Mouse (Mus musculus) ovary, postnatal 36 days (tissue): ENCODE measurements around the gene Lrfn3.
A peak's percentile ranks its signal among the peaks of the same experiment; 100 is the strongest.

ENCODE experiments used
- DNase-seq: peaks from one replicate; pipeline ENCODE4 v3.0.0; 2022; ENCODE audit warnings: low spot score, mixed read lengths

Lrfn3 gene

DNA sequence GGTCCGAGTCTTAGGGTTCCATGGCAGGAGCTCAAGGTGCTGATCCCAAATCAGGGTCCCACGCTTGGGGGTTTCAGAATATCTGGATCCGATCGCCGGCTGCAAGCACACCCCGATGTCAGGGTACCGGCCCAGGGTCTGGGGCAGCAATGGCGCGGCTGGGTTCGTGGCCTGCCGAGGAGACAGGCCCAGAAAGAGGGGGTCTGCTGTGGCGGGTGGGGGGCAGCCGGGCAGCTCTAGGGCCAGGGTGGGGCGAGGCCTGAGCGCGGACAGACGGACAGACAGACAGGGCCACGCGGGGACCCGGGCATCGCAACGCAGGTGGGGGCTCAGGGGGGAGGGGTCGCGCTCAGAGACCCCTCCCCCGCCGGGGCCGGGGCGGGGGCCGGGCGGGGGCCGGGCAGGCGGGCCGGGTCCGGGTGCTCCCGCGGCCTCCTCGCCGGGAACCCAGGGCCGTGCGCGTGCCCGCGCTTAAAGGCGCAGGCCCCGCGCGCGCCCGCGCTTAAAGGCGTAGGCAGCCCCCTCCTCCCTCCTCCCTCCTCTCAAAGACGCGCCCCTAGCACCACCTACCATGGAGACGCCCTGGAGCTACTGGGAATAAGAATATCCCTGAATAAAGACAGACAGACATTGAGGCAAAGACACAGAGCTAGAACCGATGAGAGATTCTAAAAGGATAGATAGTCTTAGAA, at the start of gene Lrfn3:
Gene Lrfn3, minus strand, starts transcription at position 121 of the 692 bp plus-strand sequence.
- peak; percentile 53 for DNase-seq

DNA sequence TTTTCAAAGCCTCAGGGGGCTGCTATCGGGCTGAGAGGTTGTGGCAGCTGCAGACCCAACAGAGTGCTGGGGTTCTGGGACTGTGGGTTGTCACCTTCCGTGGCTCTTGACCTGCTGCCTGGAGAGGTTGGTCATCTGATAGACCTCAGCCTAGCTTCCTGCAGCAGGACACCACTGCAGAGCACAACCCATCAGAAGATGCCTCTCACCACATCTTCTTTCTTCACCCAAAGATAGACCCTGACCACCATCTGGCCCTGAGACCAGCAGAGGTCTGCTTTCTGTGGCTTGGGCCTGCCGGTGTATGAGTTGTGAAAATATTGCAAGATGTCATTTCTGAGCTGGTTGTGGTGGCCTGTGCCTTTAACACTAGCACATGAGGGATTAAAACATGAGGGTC, 48.5 kb upstream of the Lrfn3 start:
- no peak for DNase-seq

GRCm38 (mm10) chr7:30409789-30410188, 47.2 kb upstream of the Lrfn3 start:
- DNase-seq: no peak

- DNase-seq: no peak
Measured at GRCm38 (mm10) chr7:30408639-30409038, 46.1 kb upstream of the Lrfn3 start.

DNA sequence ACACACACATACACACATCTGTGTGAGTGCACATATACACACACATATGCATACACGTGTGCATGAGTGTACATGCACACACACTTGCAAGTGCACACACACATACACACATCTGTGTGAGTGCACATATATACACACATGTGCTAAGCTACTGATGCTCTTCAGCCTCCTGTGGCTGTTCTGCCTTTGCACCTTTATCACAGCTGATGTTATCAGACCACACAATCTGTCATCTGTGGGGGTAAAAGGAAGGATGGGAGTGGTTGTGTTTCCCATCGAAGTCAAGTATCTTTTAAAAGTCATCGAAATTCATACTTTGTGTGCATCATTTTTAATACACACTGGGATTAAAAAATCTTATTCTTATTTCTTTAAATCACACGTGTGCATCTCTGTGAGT, 39.8 kb upstream of the Lrfn3 start:
- DNase-seq: no peak

DNA sequence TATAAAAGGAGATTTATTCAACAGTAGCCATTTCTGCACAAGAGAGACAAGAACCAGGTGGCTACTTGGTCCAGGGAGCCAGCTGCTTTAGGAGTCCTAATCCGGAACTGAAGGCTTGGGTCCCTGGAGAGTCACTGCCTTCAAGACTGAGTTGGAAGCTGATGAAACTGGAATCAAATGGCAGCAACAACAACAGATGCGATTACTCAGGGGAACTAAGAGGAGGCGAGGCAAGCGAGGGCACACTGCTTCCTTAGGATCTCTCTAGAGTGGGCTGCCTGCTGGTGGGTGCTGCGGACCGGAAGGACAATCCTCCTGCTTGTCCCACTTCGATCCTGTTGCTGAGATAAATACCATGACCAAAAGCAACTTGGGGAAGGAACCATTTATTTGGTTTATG, 37.1 kb upstream of the Lrfn3 start:
- DNase-seq: no peak

- DNase-seq: no peak
Measured at GRCm38 (mm10) chr7:30394871-30395270, 32.3 kb upstream of the Lrfn3 start.

DNA sequence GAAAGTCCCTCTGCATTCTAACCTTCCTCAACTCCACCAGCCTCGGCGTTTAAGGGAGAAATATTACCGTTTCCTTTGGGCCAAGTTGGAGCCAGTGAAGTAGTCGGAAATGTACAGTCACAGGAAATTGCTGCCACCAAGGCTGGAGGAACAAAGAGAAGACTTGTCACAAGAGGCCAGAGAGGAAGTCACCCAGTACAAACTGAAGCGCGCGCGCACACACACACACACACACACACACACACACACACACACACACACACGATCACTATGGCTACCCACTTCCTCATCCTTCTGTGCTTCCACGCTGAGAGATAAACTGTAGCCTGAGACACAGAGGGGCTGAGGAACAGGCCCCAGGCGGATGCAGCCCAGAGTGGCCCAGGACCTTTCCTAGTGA, 31.8 kb upstream of the Lrfn3 start:
- no peak for DNase-seq

GRCm38 (mm10) chr7:30393631-30394030, 31.1 kb upstream of the Lrfn3 start:
- DNase-seq: no peak

GRCm38 (mm10) chr7:30392746-30393520, 30.4 kb upstream of the Lrfn3 start:
- no peak for DNase-seq

- DNase-seq: no peak
Measured at GRCm38 (mm10) chr7:30384106-30384505, 21.5 kb upstream of the Lrfn3 start.

GRCm38 (mm10) chr7:30380061-30380460, 17.5 kb upstream of the Lrfn3 start:
- DNase-seq: no peak

DNA sequence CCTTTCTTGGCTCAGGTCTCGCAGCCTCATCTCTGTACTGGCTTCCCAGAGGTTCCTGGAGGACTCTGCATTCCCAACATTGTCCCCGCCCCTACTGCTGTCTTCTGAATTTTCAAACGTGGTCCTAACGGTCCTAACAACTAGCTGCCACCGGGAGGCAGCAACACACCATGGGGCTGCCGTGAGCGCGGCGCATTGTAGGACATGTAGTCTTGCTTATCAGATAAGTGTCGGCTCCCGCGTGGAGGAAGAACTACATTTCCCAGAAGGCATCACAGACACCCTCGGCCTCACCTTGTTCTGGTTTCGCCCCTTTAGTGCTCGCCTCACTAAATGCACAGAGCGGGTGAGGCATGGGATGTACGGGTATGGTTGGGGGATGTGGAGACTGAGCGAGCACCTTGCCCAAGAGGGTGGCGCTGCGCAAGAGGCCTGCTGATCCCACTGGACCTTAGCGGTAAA, 11.0 kb upstream of the Lrfn3 start:
- peak; percentile 86 for DNase-seq

DNA sequence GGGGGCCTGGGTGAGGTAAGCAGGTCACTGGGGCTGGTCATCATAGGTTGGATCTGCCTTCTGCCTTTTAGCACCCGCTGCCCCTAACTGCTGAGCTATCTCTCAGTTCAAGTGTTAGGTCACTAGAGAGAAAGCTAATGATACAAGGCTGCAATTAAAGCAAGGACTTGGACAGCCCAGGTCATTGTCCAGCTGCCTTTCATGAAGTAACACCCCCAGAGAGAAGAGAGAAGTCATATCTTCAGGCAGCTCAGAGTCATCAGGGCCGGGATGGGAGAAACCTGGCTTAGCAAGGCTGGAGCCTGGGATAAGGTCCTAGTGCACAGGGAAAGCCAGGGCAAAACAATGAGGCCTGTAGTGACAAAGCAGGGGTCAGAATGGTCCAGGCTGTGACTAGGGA, 4.9 kb upstream of the Lrfn3 start:
- DNase-seq: no peak

- DNase-seq: no peak
Measured at GRCm38 (mm10) chr7:30363344-30363738, 769 bp upstream of the Lrfn3 start.

DNA sequence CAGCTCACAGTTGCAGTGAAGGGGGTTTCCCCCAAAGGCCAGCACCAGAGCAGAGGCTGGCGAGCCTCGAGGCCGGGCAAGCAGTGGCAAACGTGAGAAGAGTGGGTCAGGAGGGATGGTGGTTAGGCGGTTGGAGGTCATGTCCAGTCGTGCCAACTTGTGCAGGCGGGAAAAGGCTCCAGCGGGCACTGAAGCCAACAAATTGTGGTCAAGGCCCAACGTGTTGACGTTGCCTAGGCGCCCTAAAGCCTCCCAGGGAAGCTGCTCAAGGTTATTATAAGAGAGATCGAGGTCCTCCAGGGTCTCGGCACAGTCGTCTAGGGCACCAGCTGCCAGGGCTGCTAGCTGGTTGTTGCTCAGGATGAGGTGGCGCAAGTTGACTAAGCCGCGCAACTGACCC, 2.5 kb downstream of the Lrfn3 start:
- no peak for DNase-seq

GRCm38 (mm10) chr7:30359276-30359865, 3.2 kb downstream of the Lrfn3 start:
- no peak for DNase-seq

- DNase-seq: no peak
Measured at GRCm38 (mm10) chr7:30358378-30359186, 4.0 kb downstream of the Lrfn3 start.

DNA sequence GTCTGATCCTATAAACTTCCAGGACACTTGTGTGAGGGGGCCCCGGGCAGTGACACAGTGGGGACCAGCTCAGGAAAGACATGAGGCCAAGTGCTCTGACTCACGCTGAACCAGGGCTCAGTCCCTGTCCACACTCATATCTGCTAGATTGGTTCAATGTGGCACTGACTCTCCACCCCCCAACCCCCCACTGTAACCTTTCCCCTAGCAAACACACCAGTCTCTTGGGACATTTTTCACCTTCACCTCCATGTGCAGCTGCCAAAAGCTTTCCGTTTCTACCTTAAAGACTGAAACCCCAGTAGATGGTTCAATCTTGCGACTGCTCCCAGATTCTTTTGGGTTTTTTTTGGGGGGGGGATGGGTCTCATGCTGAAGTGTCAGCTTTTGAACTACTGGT, 8.5 kb downstream of the Lrfn3 start:
- no peak for DNase-seq

DNA sequence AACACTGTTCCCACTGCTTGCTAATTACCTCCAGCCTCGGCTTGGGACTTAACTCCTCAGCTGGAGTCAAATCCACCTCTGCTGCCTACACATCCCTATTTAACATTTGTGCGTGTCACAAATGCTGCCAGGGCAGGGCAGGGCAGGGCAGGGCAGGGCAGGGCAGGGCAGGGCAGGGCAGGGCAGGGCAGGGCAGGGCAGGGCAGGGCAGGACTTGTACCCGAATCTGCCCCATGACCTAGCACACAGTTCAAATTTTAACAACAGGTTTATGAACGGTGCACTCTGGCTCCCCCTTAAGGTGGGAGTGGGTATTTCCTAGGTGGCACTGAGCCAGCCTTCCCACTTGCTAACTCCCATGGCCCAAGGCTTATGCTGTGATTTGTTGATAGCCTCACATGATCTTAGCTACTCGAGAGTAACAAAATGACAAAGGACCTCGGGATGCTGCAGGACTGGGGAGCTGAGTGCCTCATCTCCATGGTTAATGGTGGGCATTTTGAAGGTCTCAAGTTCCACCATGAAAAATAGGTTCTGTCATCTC, 9.2 kb downstream of the Lrfn3 start:
- DNase-seq: peak; percentile 47

- DNase-seq: peak; percentile 68
Measured at GRCm38 (mm10) chr7:30347828-30348227, 14.7 kb downstream of the Lrfn3 start.
